Mouse (Mus musculus): ENCODE results near the gene Siah1a. TPM values are rescaled to one million over a fixed set of nuclear protein-coding genes. Genes with fewer than 3 reads are reported as not detected.

Gene Siah1a
- polyA plus RNA-seq, 1 experiment from 2014 or later, result 26.3 TPM

GRCm38 (mm10) chr8:86713407-86714188 is 32.1 kb downstream of the Siah1a start:
- no peak overlapping the region for H3K4me2 ChIP-seq (replicated peaks; ENCODE audit: low read depth)
- no peaks in the 10 kb centered on the region for H3K27me3 ChIP-seq (replicated peaks; ENCODE audit: control insufficient read depth, insufficient read depth, low read length)
- no peak for TF ChIP-seq CTCF (IDR thresholded peaks at IDR 0.05; ENCODE audit: low read depth)
- no peaks in the 10 kb centered on the region for H3K4me1 ChIP-seq (replicated peaks; ENCODE audit: control insufficient read depth, insufficient read depth, low read length)
- peaks cover 59% of the 10 kb centered on the region for H3K36me3 ChIP-seq (ENCODE audit: control insufficient read depth, insufficient read depth)
- no peak for ATAC-seq
- no peak overlapping the region for H3K9ac ChIP-seq (ENCODE audit: low read depth, low read length)
- no peaks in the 10 kb centered on the region for H3K9me3 ChIP-seq (ENCODE audit: control insufficient read depth)
- 75% methylated on average over 14 of the region's 14 CpGs for WGBS
- H3K4me3 ChIP-seq (ENCODE audit: low read depth, low read length), result no peak overlapping the region
- no peak overlapping the region for H3K27ac ChIP-seq (ENCODE audit: low read depth, low read length)

- WGBS, result 87% methylated on average over 3 of the region's 3 CpGs
- no peak overlapping the region for H3K9ac ChIP-seq (ENCODE audit: low read depth, low read length)
- no peak overlapping the region for H3K4me3 ChIP-seq (ENCODE audit: low read depth, low read length)
- no peaks in the 10 kb centered on the region for H3K27me3 ChIP-seq (replicated peaks; ENCODE audit: control insufficient read depth, insufficient read depth, low read length)
- H3K4me1 ChIP-seq (replicated peaks; ENCODE audit: control insufficient read depth, insufficient read depth, low read length), result no peaks in the 10 kb centered on the region
- no peaks in the 10 kb centered on the region for H3K9me3 ChIP-seq (ENCODE audit: control insufficient read depth)
- no peak overlapping the region for H3K4me2 ChIP-seq (replicated peaks; ENCODE audit: low read depth)
- H3K27ac ChIP-seq (ENCODE audit: low read depth, low read length), result no peak overlapping the region
- TF ChIP-seq CTCF (IDR thresholded peaks at IDR 0.05; ENCODE audit: low read depth), result no peak
- ATAC-seq, result no peak
- H3K36me3 ChIP-seq (ENCODE audit: control insufficient read depth, insufficient read depth), result peaks cover 49% of the 10 kb centered on the region
Measured at GRCm38 (mm10) chr8:86712594-86712993, 33.1 kb downstream of the Siah1a start.

- 54% methylated on average over 4 of the region's 4 CpGs for WGBS
- Histone ChIP-seq H3K36me3 (ENCODE audit: control insufficient read depth, insufficient read depth) (peaks cover 31% of the 10 kb centered on the region), H3K27me3 (replicated peaks; ENCODE audit: control insufficient read depth, insufficient read depth, low read length) (no peaks in the 10 kb centered on the region), H3K27ac (ENCODE audit: low read depth, low read length) (no peak overlapping the region), H3K4me2 (replicated peaks; ENCODE audit: low read depth) (no peak overlapping the region), H3K9ac (ENCODE audit: low read depth, low read length) (no peak overlapping the region), H3K4me3 (ENCODE audit: low read depth, low read length) (no peak overlapping the region), H3K9me3 (ENCODE audit: control insufficient read depth) (no peaks in the 10 kb centered on the region), H3K4me1 (replicated peaks; ENCODE audit: control insufficient read depth, insufficient read depth, low read length) (no peaks in the 10 kb centered on the region)
- TF ChIP-seq CTCF (IDR thresholded peaks at IDR 0.05; ENCODE audit: low read depth), result no peak
- ATAC-seq, result no peak
Measured at GRCm38 (mm10) chr8:86707873-86708272, 37.9 kb downstream of the Siah1a start.

GRCm38 (mm10) chr8:86706756-86707155 is 39.0 kb downstream of the Siah1a start:
- H3K27ac ChIP-seq (ENCODE audit: low read depth, low read length), result no peak overlapping the region
- H3K4me2 ChIP-seq (replicated peaks; ENCODE audit: low read depth), result no peak overlapping the region
- H3K9ac ChIP-seq (ENCODE audit: low read depth, low read length), result no peak overlapping the region
- no peak for TF ChIP-seq CTCF (IDR thresholded peaks at IDR 0.05; ENCODE audit: low read depth)
- H3K9me3 ChIP-seq (ENCODE audit: control insufficient read depth), result no peaks in the 10 kb centered on the region
- H3K36me3 ChIP-seq (ENCODE audit: control insufficient read depth, insufficient read depth), result peaks cover 24% of the 10 kb centered on the region
- H3K27me3 ChIP-seq (replicated peaks; ENCODE audit: control insufficient read depth, insufficient read depth, low read length), result no peaks in the 10 kb centered on the region
- no peak overlapping the region for H3K4me3 ChIP-seq (ENCODE audit: low read depth, low read length)
- WGBS, result 82% methylated on average over 5 of the region's 5 CpGs
- no peaks in the 10 kb centered on the region for H3K4me1 ChIP-seq (replicated peaks; ENCODE audit: control insufficient read depth, insufficient read depth, low read length)
- no peak for ATAC-seq

GRCm38 (mm10) chr8:86705317-86705716 is 40.4 kb downstream of the Siah1a start:
- ATAC-seq, result no peak
- TF ChIP-seq CTCF (IDR thresholded peaks at IDR 0.05; ENCODE audit: low read depth), result no peak
- Histone ChIP-seq H3K4me3 (ENCODE audit: low read depth, low read length) (no peak overlapping the region), H3K27me3 (replicated peaks; ENCODE audit: control insufficient read depth, insufficient read depth, low read length) (no peaks in the 10 kb centered on the region), H3K4me1 (replicated peaks; ENCODE audit: control insufficient read depth, insufficient read depth, low read length) (no peaks in the 10 kb centered on the region), H3K27ac (ENCODE audit: low read depth, low read length) (no peak overlapping the region), H3K4me2 (replicated peaks; ENCODE audit: low read depth) (no peak overlapping the region), H3K9ac (ENCODE audit: low read depth, low read length) (no peak overlapping the region), H3K9me3 (ENCODE audit: control insufficient read depth) (no peaks in the 10 kb centered on the region), H3K36me3 (ENCODE audit: control insufficient read depth, insufficient read depth) (peaks cover 20% of the 10 kb centered on the region; the same call in 1 of the 2 replicates)
- WGBS, result 84% methylated on average over 3 of the region's 3 CpGs

GRCm38 (mm10) chr8:86702453-86702852 is 43.3 kb downstream of the Siah1a start:
- no peak overlapping the region for H3K4me3 ChIP-seq (ENCODE audit: low read depth, low read length)
- no peak for ATAC-seq
- H3K27ac ChIP-seq (ENCODE audit: low read depth, low read length), result no peak overlapping the region
- peaks cover 18% of the 10 kb centered on the region; the same call in 1 of the 2 replicates for H3K36me3 ChIP-seq (ENCODE audit: control insufficient read depth, insufficient read depth)
- 84% methylated on average over 3 of the region's 3 CpGs for WGBS
- no peak overlapping the region for H3K4me2 ChIP-seq (replicated peaks; ENCODE audit: low read depth)
- H3K9ac ChIP-seq (ENCODE audit: low read depth, low read length), result no peak overlapping the region
- H3K9me3 ChIP-seq (ENCODE audit: control insufficient read depth), result no peaks in the 10 kb centered on the region
- no peaks in the 10 kb centered on the region for H3K4me1 ChIP-seq (replicated peaks; ENCODE audit: control insufficient read depth, insufficient read depth, low read length)
- no peaks in the 10 kb centered on the region for H3K27me3 ChIP-seq (replicated peaks; ENCODE audit: control insufficient read depth, insufficient read depth, low read length)
- no peak for TF ChIP-seq CTCF (IDR thresholded peaks at IDR 0.05; ENCODE audit: low read depth)
